Mouse (Mus musculus) cerebellum, adult (tissue): Measurements from ENCODE around the gene Mfsd5.

Source experiments
- ATAC-seq: cut with Nextera tagmentation; 2 replicates; pipeline ENCODE4 v1.9.2; 2017; ENCODE audit warnings: mild to moderate bottlenecking, moderate library complexity, mixed read lengths; ENCODE audit not compliant: insufficient number of reproducible peaks, low FRiP score, low TSS enrichment

The Mfsd5 gene

GRCm38 (mm10) chr15:102247252-102248130 is 31.8 kb upstream of the Mfsd5 start:
- peak; percentile 15; the same call in 1 of the 2 replicates for ATAC-seq

GRCm38 (mm10) chr15:102248131-102248811 is 31.0 kb upstream of the Mfsd5 start:
- no peak for ATAC-seq

- ATAC-seq: no peak
These were observed 30.5 kb upstream of the Mfsd5 start for GRCm38 (mm10) chr15:102248812-102249191.

- ATAC-seq: no peak
These were observed 30.0 kb upstream of the Mfsd5 start for GRCm38 (mm10) chr15:102249251-102249691.

GRCm38 (mm10) chr15:102249967-102250366 is 29.3 kb upstream of the Mfsd5 start:
- no peak for ATAC-seq

- no peak for ATAC-seq
These were observed 28.7 kb upstream of the Mfsd5 start for GRCm38 (mm10) chr15:102250521-102250920.

GRCm38 (mm10) chr15:102255547-102256255 is 23.6 kb upstream of the Mfsd5 start:
- no peak for ATAC-seq

GRCm38 (mm10) chr15:102256431-102257201 is 22.6 kb upstream of the Mfsd5 start:
- no peak for ATAC-seq

GRCm38 (mm10) chr15:102257202-102258075 is 21.8 kb upstream of the Mfsd5 start, which contains the start of gene Rarg:
Gene Rarg, minus strand, starts transcription at chr15:102257517.
- ATAC-seq: peak; percentile 56

GRCm38 (mm10) chr15:102258076-102258470 is 21.2 kb upstream of the Mfsd5 start:
- peak; percentile 38; the same call in 1 of the 2 replicates for ATAC-seq

GRCm38 (mm10) chr15:102258581-102259253 is 20.5 kb upstream of the Mfsd5 start:
- ATAC-seq: no peak

GRCm38 (mm10) chr15:102262582-102262981 is 16.7 kb upstream of the Mfsd5 start:
- no peak for ATAC-seq

- no peak for ATAC-seq
These were observed 16.2 kb upstream of the Mfsd5 start for GRCm38 (mm10) chr15:102263037-102263436.

GRCm38 (mm10) chr15:102265548-102265947 is 13.7 kb upstream of the Mfsd5 start:
- ATAC-seq: no peak

GRCm38 (mm10) chr15:102270274-102270960 is 8.8 kb upstream of the Mfsd5 start, which contains the start of gene Gm9918:
Gene Gm9918, plus strand, starts transcription at chr15:102270563.
- no peak for ATAC-seq

GRCm38 (mm10) chr15:102271441-102271840 is 7.8 kb upstream of the Mfsd5 start:
- ATAC-seq: no peak

GRCm38 (mm10) chr15:102273982-102274716 is 5.1 kb upstream of the Mfsd5 start:
- no peak for ATAC-seq
